Mouse (Mus musculus): ENCODE measurements at regions not wholly inside any gene's neighbourhood (a gene's known extent, or its start where the extent isn't known, plus 50 kb on each side); places are given as distances from the start of the nearest gene placed in this dataset.
"Not testable (repeated sequence)": the region's sequence is repeated elsewhere in the genome, so short reads cannot be mapped to it uniquely, and the experiment has no call there.

DNA sequence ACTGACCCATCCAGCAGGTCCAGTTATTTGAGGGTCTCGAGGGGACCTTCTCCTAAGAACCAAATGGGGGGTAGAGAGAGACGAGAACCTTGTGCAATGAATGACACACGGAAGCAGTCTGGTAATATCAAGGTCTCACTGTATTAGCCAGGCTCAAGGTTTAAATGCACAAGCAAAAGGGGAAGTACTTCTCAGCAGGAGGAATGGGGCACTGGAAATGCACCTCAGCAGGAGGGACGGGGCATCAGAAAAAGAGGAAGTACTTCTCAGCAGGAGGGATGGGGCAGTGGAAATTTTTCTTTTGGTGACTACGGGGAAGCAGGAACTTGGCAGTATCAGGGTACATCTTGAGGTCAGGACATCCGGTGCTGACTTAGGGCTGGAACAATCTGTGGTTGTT is 74.9 kb upstream of the Vmn1r3 start:
- peak; percentile 71 for DNase-seq (ENCODE audit: low read depth, low spot score)

DNA sequence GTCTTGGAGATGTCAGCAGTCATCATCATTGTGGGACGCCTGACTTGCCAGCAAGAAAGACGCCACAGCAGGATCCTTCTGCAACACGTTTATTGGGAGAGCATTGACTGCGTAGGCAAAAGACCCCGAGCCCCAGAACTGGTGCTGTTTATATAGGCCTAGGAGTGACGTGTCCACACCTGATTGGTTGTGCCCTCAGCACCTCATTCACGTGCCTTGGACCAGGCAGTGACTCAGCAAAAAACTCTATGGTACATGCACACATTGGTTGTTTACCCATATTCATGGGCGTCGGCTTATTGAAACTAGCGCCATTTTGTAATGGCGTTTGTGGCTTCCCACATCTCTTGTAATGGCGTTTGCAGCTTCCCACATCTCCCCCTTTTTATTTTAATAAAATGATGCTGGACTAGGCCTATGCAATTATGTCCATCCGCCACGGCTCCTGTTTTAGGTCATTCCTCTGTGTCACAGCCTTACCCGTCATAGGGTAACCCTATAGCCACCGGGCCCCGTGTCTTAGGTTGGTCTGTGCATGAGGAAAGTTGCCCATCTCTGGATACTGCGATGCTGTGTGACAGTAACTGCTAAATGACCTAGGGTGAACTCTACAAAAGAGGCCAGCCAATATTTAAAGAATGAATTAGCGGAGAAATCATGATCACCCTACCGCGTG is 67.6 kb upstream of the Vmn1r3 start:
- not testable (repeated sequence) for DNase-seq (ENCODE audit: low read depth, low spot score)

DNA sequence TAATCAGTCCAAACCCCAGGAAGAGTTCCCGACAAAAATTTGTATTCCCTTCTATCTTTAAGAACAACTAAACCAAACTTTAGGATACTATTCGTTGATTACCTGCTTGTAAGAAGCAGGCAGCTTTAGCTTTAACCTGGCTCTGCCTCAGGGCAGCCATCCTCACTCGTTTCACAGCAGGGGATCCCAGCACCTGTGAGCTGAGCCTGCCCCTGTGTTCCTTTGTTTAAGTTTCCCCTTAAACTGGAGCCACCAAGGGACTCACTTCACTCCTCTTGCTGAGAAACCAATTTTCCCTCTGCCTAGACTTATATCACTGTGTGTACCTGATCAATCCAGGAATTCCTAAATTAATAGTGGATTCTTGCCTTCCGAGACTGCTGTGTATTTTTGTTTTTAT is 65.1 kb upstream of the Vmn1r3 start:
- DNase-seq (ENCODE audit: low read depth, low spot score) = peak; percentile 67

DNA sequence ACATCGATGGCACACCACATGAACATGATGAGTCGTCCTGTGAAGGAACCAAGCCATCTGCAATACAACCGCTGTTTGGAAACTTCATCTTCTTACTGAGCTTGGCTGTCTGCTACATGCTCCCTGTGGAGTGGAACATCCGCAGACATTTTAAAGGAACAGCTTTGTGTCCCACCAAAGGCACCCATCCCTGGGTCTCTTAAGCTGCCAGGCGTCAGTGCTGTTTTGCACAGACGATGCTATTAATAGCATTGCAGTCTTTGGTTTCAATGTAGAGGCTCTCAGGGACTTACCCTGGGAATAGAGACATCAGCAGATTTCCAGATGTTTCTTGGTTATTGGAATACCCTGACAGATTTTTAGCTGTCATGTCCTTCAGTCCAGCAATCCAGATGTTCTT is 56.9 kb upstream of the Vmn1r3 start:
- not testable (repeated sequence) for DNase-seq (ENCODE audit: low read depth, low spot score)

DNA sequence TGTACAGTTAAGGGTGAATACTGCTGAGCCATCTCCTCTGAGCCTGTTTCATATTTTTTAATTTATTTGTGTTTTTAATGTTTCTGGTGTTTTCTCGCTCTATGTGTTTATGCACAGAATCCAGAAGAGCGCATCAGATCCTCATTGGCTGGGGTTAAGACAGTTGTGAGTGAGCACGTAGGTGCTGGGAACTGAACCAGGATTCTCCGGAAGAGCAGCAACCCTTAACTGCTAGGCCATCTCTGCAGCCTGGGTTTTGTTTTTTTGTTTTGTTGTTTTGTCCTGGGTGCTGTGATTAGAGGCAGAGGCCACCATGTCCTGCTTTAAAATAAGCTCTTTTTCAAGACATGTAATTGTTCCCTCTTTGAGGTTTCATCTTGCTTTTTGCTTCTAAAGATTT is 56.2 kb upstream of the Vmn1r3 start:
- not testable (repeated sequence) for DNase-seq (ENCODE audit: low read depth, low spot score)

DNA sequence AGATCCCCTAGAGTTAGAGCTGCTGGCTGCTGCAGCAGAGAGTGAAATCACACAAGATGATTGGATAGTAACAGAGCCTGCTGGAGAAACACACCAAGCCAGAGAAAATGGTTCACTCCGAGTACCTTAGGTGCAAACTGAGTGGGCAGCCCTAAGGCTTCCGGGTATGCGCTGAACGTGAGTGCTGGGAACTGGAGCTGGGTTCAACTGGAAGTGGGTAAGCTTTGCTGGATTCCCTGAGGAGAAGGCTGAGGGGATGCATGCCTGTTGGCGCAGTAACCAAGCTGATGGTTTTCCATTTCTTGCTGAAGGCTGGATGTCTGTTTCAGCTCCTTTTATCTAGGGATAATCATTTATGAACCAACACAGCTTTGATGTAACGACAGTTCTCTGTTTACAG is 53.3 kb upstream of the Vmn1r3 start:
- DNase-seq (ENCODE audit: low read depth, low spot score) = not testable (repeated sequence)

DNA sequence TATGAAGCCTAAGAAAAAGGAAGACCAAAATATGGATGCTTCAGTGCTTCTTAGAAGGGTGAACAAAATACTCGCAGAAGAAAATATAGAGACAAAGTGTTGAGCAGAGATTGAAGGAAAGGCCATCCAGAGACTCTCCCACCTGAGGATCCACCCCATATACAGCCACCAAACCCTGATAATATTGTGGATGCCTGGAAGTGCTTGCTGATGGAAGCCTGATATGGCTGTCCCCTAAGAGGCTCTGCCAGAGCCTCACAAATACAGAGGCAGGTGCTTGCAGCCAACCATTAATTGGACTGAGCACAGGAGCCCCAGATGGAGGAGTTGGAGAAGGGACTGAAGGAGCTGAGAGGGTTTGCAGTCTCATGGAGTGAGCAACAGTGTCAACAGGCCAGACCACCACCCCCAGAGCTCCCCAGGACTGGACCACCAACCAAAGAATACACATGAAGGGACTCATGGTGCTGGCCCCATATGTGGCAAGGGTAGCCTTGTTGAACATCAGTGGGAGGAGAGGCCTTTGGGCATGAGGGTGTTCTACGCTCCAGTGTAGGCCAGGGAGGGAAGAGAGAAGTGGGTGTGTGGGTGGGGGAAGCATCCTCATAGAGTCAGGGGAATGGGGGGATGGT is 51.1 kb upstream of the Vmn1r3 start:
- DNase-seq (ENCODE audit: low read depth, low spot score) = not testable (repeated sequence)
